Comparison of ENCODE assay signal across 18 mouse cellular contexts in the genomic region with DNA sequence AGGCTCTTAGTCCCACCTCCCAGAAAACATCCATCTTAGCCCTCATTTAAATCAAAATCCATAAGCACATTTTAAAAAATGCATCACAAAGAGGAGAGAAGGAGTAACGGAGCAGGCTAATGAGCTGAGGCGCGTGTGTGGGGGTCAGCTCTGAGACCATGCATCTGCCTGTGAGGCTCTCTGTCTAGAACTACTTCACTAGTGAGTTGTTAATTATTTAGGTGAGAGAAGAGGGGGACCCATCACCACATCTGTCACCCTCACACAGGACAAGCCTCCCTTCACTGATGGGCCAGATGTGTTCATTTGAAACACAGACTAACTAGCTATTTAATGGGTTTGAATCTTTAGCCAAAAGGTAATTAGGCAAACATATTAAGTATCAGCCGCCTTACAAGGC.
"Had no signal": no experiment of that assay in that cellular context is flagged by ENCODE, and none has a peak within 500 bp of the region (broad histone marks: within the 10 kb centered on the region; RNA-seq: fewer than 3 reads in every experiment).

No protein-coding gene starts in this region.

- ATAC-seq: midbrain, embryonic 13.5 days had no signal

- DNase-seq: lung, adult 18-20 months; lung, embryonic 14.5 days; lung, postnatal 10 days; lung, postnatal 4 days; retina, postnatal 1 day; right cerebral cortex, adult 18-20 months; right cerebral cortex, postnatal 25 days; right cerebral cortex, postnatal 4 days; spleen, adult 18-20 months; thymus, adult 18-20 months; thymus, postnatal 14 days; thymus, postnatal 36 days had no signal

- H3K4me3 ChIP-seq: midbrain, embryonic 10.5 days; midbrain, embryonic 13.5 days; myocyte; neural tube, embryonic 13.5 days; neural tube, embryonic 15.5 days had no signal

- H3K36me3 ChIP-seq: midbrain, embryonic 13.5 days; neural tube, embryonic 13.5 days; neural tube, embryonic 15.5 days had no signal

- H3K27me3 ChIP-seq: midbrain, embryonic 13.5 days; neural tube, embryonic 13.5 days; neural tube, embryonic 15.5 days had no signal

- H3K9me3 ChIP-seq: midbrain, embryonic 10.5 days; midbrain, embryonic 13.5 days; neural tube, embryonic 13.5 days; neural tube, embryonic 15.5 days had no signal

- H3K27ac ChIP-seq: liver, embryonic 14.5 days; midbrain, embryonic 10.5 days; midbrain, embryonic 13.5 days; neural tube, embryonic 13.5 days; neural tube, embryonic 15.5 days had no signal

- H3K4me2 ChIP-seq: lung, embryonic 14.5 days; midbrain, embryonic 13.5 days; neural tube, embryonic 13.5 days; neural tube, embryonic 15.5 days had no signal

- H3K4me1 ChIP-seq: midbrain, embryonic 10.5 days; midbrain, embryonic 13.5 days; neural tube, embryonic 13.5 days; neural tube, embryonic 15.5 days had no signal

- H3K9ac ChIP-seq: liver, embryonic 14.5 days; lung, embryonic 14.5 days; midbrain, embryonic 13.5 days; neural tube, embryonic 13.5 days; neural tube, embryonic 15.5 days had no signal
